Mouse (Mus musculus) G1E (cell line): ENCODE data around the gene Calhm1. TPM values are rescaled to one million over a fixed set of nuclear protein-coding genes. Genes with fewer than 3 reads are reported as not detected.

Source experiments
- ATAC-seq: 2 replicates; pipeline ENCODE4 v1.8.0; 2016; ENCODE audit warnings: mild to moderate bottlenecking; ENCODE audit not compliant: insufficient number of reproducible peaks, poor library complexity, low FRiP score, severe bottlenecking; ENCODE audit errors: extremely low read depth
- DNase-seq: peaks from one replicate; pipeline ENCODE4 v3.0.0; 2012; ENCODE audit warnings: low spot score
- H3K27me3 ChIP-seq: 2 replicates; pipeline ENCODE4 v1.6.1; 2012; ENCODE audit warnings: mild to moderate bottlenecking, low read length, inconsistent platforms; ENCODE audit not compliant: insufficient read depth
- H3K36me3 ChIP-seq: replicated peaks from 2 replicates; pipeline ENCODE3; 2012; ENCODE audit warnings: mild to moderate bottlenecking, inconsistent platforms
- H3K4me1 ChIP-seq: 2 replicates; pipeline ENCODE4 v1.6.1; 2012; ENCODE audit warnings: low read depth, low read length, inconsistent platforms, mixed read lengths; ENCODE audit not compliant: insufficient read depth
- H3K4me3 ChIP-seq: 2 replicates; pipeline ENCODE4 v1.5.1; 2012; ENCODE audit warnings: low read depth, mild to moderate bottlenecking, inconsistent platforms, low read length, moderate library complexity, mixed read lengths
- H3K9me3 ChIP-seq: replicated peaks from 2 replicates; pipeline ENCODE4 v1.6.1; 2012; ENCODE audit warnings: inconsistent platforms
- CTCF ChIP-seq: IDR thresholded peaks from 2 replicates; pipeline ENCODE4 v1.5.1; 2012; ENCODE audit warnings: low read depth, low read length, inconsistent platforms, mixed read lengths
- GATA1 ChIP-seq: IDR thresholded peaks from 2 replicates; pipeline ENCODE4 v1.6.1; 2012; ENCODE audit warnings: borderline replicate concordance, low read length, inconsistent platforms, mixed read lengths
- GATA2 ChIP-seq: IDR thresholded peaks from 2 replicates; pipeline ENCODE4 v1.6.1; 2012; ENCODE audit warnings: low read depth, low read length, inconsistent platforms, borderline replicate concordance
- POLR2AphosphoS5 ChIP-seq: IDR thresholded peaks from 2 replicates; pipeline ENCODE4 v1.6.1; 2012; ENCODE audit warnings: low read depth, low read length, inconsistent platforms; ENCODE audit not compliant: insufficient replicate concordance
- TAL1 ChIP-seq: conservative IDR thresholded peaks from 2 replicates; pipeline ENCODE4 v1.6.1; 2012; ENCODE audit warnings: low read depth, low read length, inconsistent platforms, mixed read lengths
- polyA plus RNA-seq: library from polyadenylated mRNA; stranded (reverse); fragments of >175 nt; gene quantifications from 2 replicates; pipeline ENCODE4 v1.2.3, GENCODE M21; 2012
- total RNA-seq, 2 experiments: library from RNA; stranded (forward) in 1 of 2; stranded (reverse) in 1 of 2; fragments of 200-1000 nt in 1 of 2; fragments of >200 nt in 1 of 2; fragmentation: Nextera tagmentation in 1 of 2; gene quantifications; 2 replicates each; pipeline ENCODE4 v1.2.3; 2014 to 2017

Calhm1 gene
- total and polyA plus RNA-seq, 3 experiments = not detected

GRCm38 (mm10) chr19:47137771-47138421, 6.2 kb downstream of the Calhm1 start, which contains the start of gene Calhm2:
Gene Calhm2 (minus strand): TSS chr19:47138294.
- H3K27me3 ChIP-seq = peaks cover 34% of the 10 kb centered on the region
- no peak for DNase-seq
- no peak for TF ChIP-seq CTCF
- H3K9me3 ChIP-seq = no peaks in the 10 kb centered on the region
- peaks cover 9% of the 10 kb centered on the region for H3K36me3 ChIP-seq
- peaks cover 58% of the 10 kb centered on the region for H3K4me1 ChIP-seq
- no peak for ATAC-seq
- H3K4me3 ChIP-seq = peak within 1 kb of the TSS; percentile 18; the same call in 1 of the 2 replicates

DNA sequence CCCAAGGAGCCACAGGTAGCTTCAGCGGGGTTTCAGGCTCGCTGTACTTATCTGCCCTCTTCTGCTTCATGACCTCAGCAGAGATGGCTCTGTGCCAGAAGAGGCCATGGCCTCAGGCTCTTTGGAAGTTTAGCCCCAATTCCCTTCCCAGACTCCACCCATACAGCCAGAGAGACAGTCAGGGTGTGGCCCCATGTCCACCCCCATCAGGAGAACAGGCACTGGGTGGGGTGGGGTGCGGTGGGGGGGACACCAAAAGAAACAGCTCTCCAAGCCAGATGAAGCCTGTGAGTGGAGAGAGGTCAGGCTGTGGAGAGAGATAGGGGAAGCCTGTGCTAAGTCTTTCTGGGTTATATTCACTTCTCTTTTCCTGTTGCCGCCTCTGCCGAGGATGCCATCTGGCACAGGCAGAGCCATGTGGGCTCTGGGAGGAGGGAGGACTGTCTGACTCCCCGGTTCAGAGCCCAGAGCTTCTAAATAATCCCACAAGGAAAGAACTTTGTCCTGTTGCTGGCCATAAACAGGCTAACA, 6.9 kb downstream of the Calhm1 start:
- ATAC-seq (peak; percentile 22), DNase-seq (peak; percentile 49)
- peaks cover 64% of the 10 kb centered on the region for H3K4me1 ChIP-seq
- TF ChIP-seq GATA1 (no peak), POLR2AphosphoS5 (no peak), TAL1 (no peak; the same call in 1 of the 2 replicates), GATA2 (no peak), CTCF (no peak)
- H3K4me3 ChIP-seq = peak overlapping the region; percentile 14; the same call in 1 of the 2 replicates
- H3K9me3 ChIP-seq = no peaks in the 10 kb centered on the region
- peaks cover 17% of the 10 kb centered on the region for H3K36me3 ChIP-seq
- peaks cover 32% of the 10 kb centered on the region; the same call in 1 of the 2 replicates for H3K27me3 ChIP-seq

DNA sequence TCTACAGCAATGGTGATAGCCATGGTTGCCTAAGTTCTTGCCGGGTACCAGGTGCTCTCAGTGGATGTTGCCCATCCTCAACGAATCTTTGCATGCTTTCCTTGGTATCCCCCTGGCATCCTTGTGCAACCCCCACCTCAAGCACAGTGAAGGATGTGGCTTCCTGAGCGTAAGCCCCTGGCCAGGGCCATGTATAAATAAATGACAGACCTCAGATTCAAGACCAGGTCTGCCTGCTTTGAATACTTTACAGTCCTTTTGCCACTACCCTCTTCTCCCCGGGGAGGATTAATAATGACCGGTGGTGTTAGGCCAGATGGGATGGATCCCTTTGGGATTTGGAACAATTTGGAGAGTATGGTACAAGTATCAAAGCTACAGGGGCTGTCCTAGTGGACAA, 7.9 kb downstream of the Calhm1 start:
- H3K27me3 ChIP-seq = peaks cover 29% of the 10 kb centered on the region; the same call in 1 of the 2 replicates
- ATAC-seq (no peak), DNase-seq (no peak)
- peaks cover 66% of the 10 kb centered on the region for H3K4me1 ChIP-seq
- peaks cover 26% of the 10 kb centered on the region for H3K36me3 ChIP-seq
- H3K4me3 ChIP-seq = no peak overlapping the region
- H3K9me3 ChIP-seq = no peaks in the 10 kb centered on the region
- TF ChIP-seq GATA1 (no peak), POLR2AphosphoS5 (no peak), CTCF (no peak), TAL1 (no peak), GATA2 (no peak)

DNA sequence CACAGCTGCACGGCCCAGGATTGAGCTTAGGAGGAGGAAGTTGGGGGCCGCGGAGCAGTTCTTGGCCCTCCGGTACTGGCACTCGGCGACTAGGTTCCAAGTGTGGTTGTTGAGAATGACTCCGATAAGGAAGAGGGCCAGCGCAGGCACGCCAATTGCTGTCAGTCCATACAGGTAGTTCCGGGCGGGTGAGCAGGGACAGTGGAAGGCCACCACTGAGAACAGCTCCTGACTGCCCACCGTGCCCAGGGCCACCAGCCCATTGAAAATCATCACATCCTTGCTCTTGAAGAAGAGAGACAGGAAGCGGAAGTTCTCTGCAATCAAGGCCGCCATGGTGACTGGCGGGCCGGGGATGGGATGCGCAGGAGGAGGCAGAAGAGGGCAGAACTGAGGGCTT, 8.5 kb downstream of the Calhm1 start:
- ATAC-seq (no peak), DNase-seq (no peak)
- Histone ChIP-seq H3K9me3 (no peaks in the 10 kb centered on the region), H3K4me1 (peaks cover 66% of the 10 kb centered on the region), H3K36me3 (peaks cover 32% of the 10 kb centered on the region), H3K4me3 (no peak overlapping the region), H3K27me3 (peaks cover 24% of the 10 kb centered on the region; the same call in 1 of the 2 replicates)
- TF ChIP-seq GATA2 (no peak), GATA1 (no peak), TAL1 (no peak), CTCF (no peak), POLR2AphosphoS5 (no peak)

DNA sequence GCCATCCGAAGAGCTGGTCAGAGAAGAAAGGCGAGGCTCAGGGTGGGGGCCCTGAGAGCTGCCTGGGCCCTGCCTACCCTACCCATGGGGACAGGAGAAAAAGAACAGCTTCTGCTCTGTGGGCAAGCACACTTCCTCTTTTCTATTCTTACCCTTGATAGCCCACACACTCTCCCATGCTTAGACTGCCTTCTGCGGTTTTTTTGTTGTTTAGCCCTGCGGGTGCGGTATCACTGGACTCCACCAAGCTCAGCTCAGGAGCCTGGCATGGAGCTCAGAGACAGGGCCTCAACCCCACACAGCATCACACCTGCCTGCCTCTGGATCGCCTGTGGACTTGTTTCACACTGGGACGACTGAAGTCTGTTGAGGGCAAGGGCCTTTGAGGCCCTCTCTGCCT, 10.9 kb downstream of the Calhm1 start:
- Histone ChIP-seq H3K4me3 (peak overlapping the region; percentile 44; the same call in 1 of the 2 replicates), H3K36me3 (peaks cover 56% of the 10 kb centered on the region), H3K27me3 (peaks cover 14% of the 10 kb centered on the region; the same call in 1 of the 2 replicates), H3K9me3 (no peaks in the 10 kb centered on the region), H3K4me1 (peaks cover 57% of the 10 kb centered on the region)
- TF ChIP-seq TAL1 (no peak), GATA2 (no peak), POLR2AphosphoS5 (no peak), CTCF (no peak), GATA1 (no peak)
- peak; percentile 76 for DNase-seq
- peak; percentile 84 for ATAC-seq

DNA sequence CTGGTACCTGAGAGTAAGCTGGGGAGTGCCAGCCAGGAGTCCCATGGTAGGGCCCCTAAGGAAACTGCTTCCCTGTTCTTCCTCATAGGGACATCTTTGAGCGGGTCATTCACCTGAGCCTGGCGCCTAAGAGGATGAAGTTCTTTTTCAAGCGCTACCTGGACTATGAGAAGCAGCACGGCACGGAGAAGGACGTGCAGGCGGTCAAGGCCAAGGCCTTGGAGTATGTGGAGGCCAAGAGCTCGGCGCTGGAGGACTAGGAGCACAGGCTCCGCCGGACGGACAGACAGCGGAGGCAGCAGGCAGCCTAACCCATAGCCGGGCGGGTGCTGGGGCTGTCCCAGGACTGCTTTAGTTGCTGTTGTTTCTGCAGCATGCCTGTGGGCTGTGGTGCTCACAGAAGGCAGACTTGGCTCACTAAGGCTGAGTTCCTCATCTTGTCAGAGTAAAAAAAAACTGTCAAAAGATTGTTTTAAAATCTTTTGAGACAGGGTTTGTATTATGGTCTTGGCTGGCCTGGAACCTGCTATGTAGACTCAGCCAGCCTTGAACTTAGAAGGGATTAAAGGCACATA, 13.4 kb downstream of the Calhm1 start:
- TF ChIP-seq GATA1 = no peak
- no peak for TF ChIP-seq TAL1
- TF ChIP-seq POLR2AphosphoS5 = no peak
- no peak for TF ChIP-seq CTCF
- TF ChIP-seq GATA2 = no peak
- Histone ChIP-seq H3K27me3 (peaks cover 4% of the 10 kb centered on the region; the same call in 1 of the 2 replicates), H3K4me3 (no peak overlapping the region), H3K9me3 (no peaks in the 10 kb centered on the region), H3K4me1 (peaks cover 32% of the 10 kb centered on the region), H3K36me3 (peaks cover 81% of the 10 kb centered on the region)
- ATAC-seq (no peak), DNase-seq (no peak)
